ENCODE assay signal across 24 mouse cellular contexts in the genomic region with DNA sequence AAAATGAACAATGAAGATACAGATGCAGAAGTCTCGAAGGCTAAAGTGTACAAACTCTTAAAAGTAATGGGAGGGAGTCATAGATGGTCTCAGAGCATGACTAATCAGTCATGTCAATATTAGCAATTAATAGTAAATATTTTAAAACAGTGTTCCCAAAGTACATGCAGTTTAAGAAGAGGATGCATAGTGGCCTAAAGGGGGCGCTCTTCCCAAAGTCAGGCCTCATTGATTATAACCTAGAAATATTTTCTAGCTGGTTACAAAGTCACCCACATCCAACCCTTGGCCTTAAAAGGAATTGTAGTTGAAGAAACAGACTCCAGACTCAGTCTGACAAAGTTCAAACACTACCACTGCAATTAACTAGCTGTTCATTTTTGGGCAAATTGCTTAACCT. TPM values are rescaled to one million over a fixed set of nuclear protein-coding genes. Genes with fewer than 3 reads are reported as not detected.
A peak's percentile ranks its signal among the peaks of the same experiment; 100 is the strongest.
DNase-seq lines count a peak whose midpoint lies in the region; ATAC-seq and TF ChIP-seq lines count a peak whose summit lies in the region.
"Had no signal": no experiment of that assay in that cellular context is flagged by ENCODE, and none has a peak within 500 bp of the region (broad histone marks: within the 10 kb centered on the region; RNA-seq: fewer than 3 reads in every experiment).

No protein-coding gene starts in this region.

- H3K9ac ChIP-seq in intestine, postnatal 0 days (ENCODE audit: low read depth, low read length), result no peak overlapping the region
- no peak overlapping the region for H3K9ac ChIP-seq in intestine, embryonic 16.5 days (ENCODE audit: low read depth, low read length)
- no peak overlapping the region for H3K9ac ChIP-seq in lung, embryonic 14.5 days
- H3K9ac ChIP-seq: embryonic facial prominence, embryonic 12.5 days; forebrain, embryonic 15.5 days; heart, embryonic 15.5 days; hindbrain, embryonic 12.5 days; intestine, embryonic 15.5 days had no signal

- TF ChIP-seq CTCF in intestine, postnatal 0 days (IDR thresholded peaks at IDR 0.05; ENCODE audit: low read depth), result peak; percentile 47
- TF ChIP-seq CTCF in lung, embryonic 14.5 days (IDR thresholded peaks at IDR 0.05; ENCODE audit: low read depth), result peak; percentile 24; the same call in 1 of the 2 replicates
- TF ChIP-seq CTCF in E14TG2a.4 (conservative IDR thresholded peaks at IDR 0.05; ENCODE audit: low read length), result peak; percentile 42

- WGBS in intestine, postnatal 0 days, result 67% methylated on average over 2 of the region's 2 CpGs
- 64% methylated on average over 2 of the region's 2 CpGs for WGBS in intestine, embryonic 16.5 days
- WGBS in lung, embryonic 14.5 days, result 56% methylated on average over 2 of the region's 2 CpGs

- H3K4me2 ChIP-seq in intestine, postnatal 0 days (replicated peaks; ENCODE audit: low read depth), result no peak overlapping the region
- H3K4me2 ChIP-seq in intestine, embryonic 16.5 days (ENCODE audit: low read depth, low read length), result no peak overlapping the region
- H3K4me2 ChIP-seq in lung, embryonic 14.5 days, result no peak overlapping the region
- H3K4me2 ChIP-seq: embryonic facial prominence, embryonic 12.5 days; forebrain, embryonic 15.5 days; heart, embryonic 15.5 days; hindbrain, embryonic 12.5 days; intestine, embryonic 15.5 days had no signal

- no peak overlapping the region for H3K4me3 ChIP-seq in intestine, postnatal 0 days (ENCODE audit: low read depth, low read length)
- H3K4me3 ChIP-seq in intestine, embryonic 16.5 days (ENCODE audit: low read length), result no peak overlapping the region
- no peak overlapping the region for H3K4me3 ChIP-seq in lung, embryonic 14.5 days (ENCODE audit: low read depth, low read length)
- no peak overlapping the region for H3K4me3 ChIP-seq in E14TG2a.4 (replicated peaks; ENCODE audit: low read length)
- H3K4me3 ChIP-seq: embryonic facial prominence, embryonic 12.5 days; forebrain, embryonic 15.5 days; heart, embryonic 10.5 days; heart, embryonic 15.5 days; hindbrain, embryonic 12.5 days; intestine, embryonic 15.5 days had no signal

- H3K36me3 ChIP-seq in intestine, postnatal 0 days (ENCODE audit: control insufficient read depth, insufficient read depth), result no peaks in the 10 kb centered on the region
- no peaks in the 10 kb centered on the region for H3K36me3 ChIP-seq in intestine, embryonic 16.5 days (ENCODE audit: control insufficient read depth, insufficient read depth, low read length)
- no peaks in the 10 kb centered on the region for H3K36me3 ChIP-seq in lung, embryonic 14.5 days (ENCODE audit: insufficient read depth)
- H3K36me3 ChIP-seq in E14TG2a.4 (ENCODE audit: insufficient read depth, low read length), result no peaks in the 10 kb centered on the region
- H3K36me3 ChIP-seq: embryonic facial prominence, embryonic 12.5 days; forebrain, embryonic 15.5 days; heart, embryonic 10.5 days; heart, embryonic 15.5 days; hindbrain, embryonic 12.5 days; intestine, embryonic 15.5 days had no signal

- no peak for ATAC-seq in intestine, postnatal 0 days
- no peak for ATAC-seq in intestine, embryonic 16.5 days
- ATAC-seq in lung, embryonic 14.5 days (ENCODE audit: insufficient read depth), result no peak
- ATAC-seq: forebrain, embryonic 15.5 days; hindbrain, postnatal 0 days; midbrain, embryonic 16.5 days had no signal

- no peaks in the 10 kb centered on the region for H3K9me3 ChIP-seq in intestine, postnatal 0 days (ENCODE audit: control insufficient read depth)
- H3K9me3 ChIP-seq in intestine, embryonic 16.5 days (ENCODE audit: control insufficient read depth, low read length), result no peaks in the 10 kb centered on the region
- H3K9me3 ChIP-seq in lung, embryonic 14.5 days (ENCODE audit: low read depth, low read length), result no peaks in the 10 kb centered on the region
- no peaks in the 10 kb centered on the region for H3K9me3 ChIP-seq in E14TG2a.4 (ENCODE audit: low read length)
- H3K9me3 ChIP-seq: embryonic facial prominence, embryonic 12.5 days; forebrain, embryonic 15.5 days; heart, embryonic 10.5 days; heart, embryonic 15.5 days; hindbrain, embryonic 12.5 days; intestine, embryonic 15.5 days had no signal

- no peak for DNase-seq in lung, embryonic 14.5 days
- DNase-seq in lung, postnatal 4 days, result no peak
- DNase-seq in thymus, postnatal 36 days, result no peak
- DNase-seq: adrenal gland, postnatal 25 days; cerebellum, adult 11-12 months; cerebellum, adult 9-11 months; embryo, embryonic 11 days; gastrocnemius, postnatal 10 days; kidney, postnatal 36 days; layer of hippocampus, postnatal 36 days; liver; right cerebral cortex, postnatal 4 days had no signal

- no peak overlapping the region for H3K27ac ChIP-seq in intestine, postnatal 0 days (ENCODE audit: low read depth, low read length)
- H3K27ac ChIP-seq in intestine, embryonic 16.5 days (ENCODE audit: low read length), result no peak overlapping the region
- no peak overlapping the region for H3K27ac ChIP-seq in lung, embryonic 14.5 days (ENCODE audit: low read depth)
- H3K27ac ChIP-seq: forebrain, embryonic 15.5 days; heart, embryonic 10.5 days; heart, embryonic 15.5 days; hindbrain, embryonic 12.5 days; hindbrain, postnatal 0 days had no signal

- H3K4me1 ChIP-seq in intestine, postnatal 0 days (replicated peaks; ENCODE audit: control insufficient read depth, insufficient read depth, low read length), result no peaks in the 10 kb centered on the region
- peaks cover 8% of the 10 kb centered on the region for H3K4me1 ChIP-seq in intestine, embryonic 16.5 days (ENCODE audit: control insufficient read depth, insufficient read depth, low read length)
- 0 out of 2 replicates have a peak, but pooled peaks cover 4% of the 10 kb centered on the region for H3K4me1 ChIP-seq in lung, embryonic 14.5 days (ENCODE audit: insufficient read depth)
- peaks cover 39% of the 10 kb centered on the region for H3K4me1 ChIP-seq in E14TG2a.4 (replicated peaks; ENCODE audit: low read depth, low read length)

- H3K27me3 ChIP-seq in intestine, postnatal 0 days (replicated peaks; ENCODE audit: control insufficient read depth, insufficient read depth, low read length), result peaks cover 19% of the 10 kb centered on the region
- peaks cover 13% of the 10 kb centered on the region for H3K27me3 ChIP-seq in intestine, embryonic 16.5 days (replicated peaks; ENCODE audit: control insufficient read depth, insufficient read depth, low read length)
- peaks cover 21% of the 10 kb centered on the region for H3K27me3 ChIP-seq in lung, embryonic 14.5 days (ENCODE audit: insufficient read depth, low read length)
- H3K27me3 ChIP-seq in E14TG2a.4 (ENCODE audit: insufficient read depth, low read length), result peaks cover 47% of the 10 kb centered on the region

RNA-seq across cellular contexts. Expression of a gene that starts 12.5 kb away (rescaled TPM):
- polyA plus RNA-seq in intestine, postnatal 0 days (2015; fragmentation: Nextera tagmentation; extraction: Ambion mirVana), result 98.5 and 114 TPM in 2 replicates
- polyA plus RNA-seq in intestine, embryonic 16.5 days (2015; fragmentation: Nextera tagmentation; extraction: Ambion mirVana), result 13.2 and 17.4 TPM in 2 replicates
- 2.8 and 3.4 TPM in 2 replicates for polyA plus RNA-seq in lung, embryonic 14.5 days (2014; fragmentation: Nextera tagmentation; extraction: Ambion mirVana)

RNA-seq across cellular contexts. Expression of a gene that starts 20.4 kb away (rescaled TPM):
- polyA plus RNA-seq in intestine, postnatal 0 days (2015; fragmentation: Nextera tagmentation; extraction: Ambion mirVana), result 6.2 and 8.2 TPM in 2 replicates
- 24.3 and 29.2 TPM in 2 replicates for polyA plus RNA-seq in intestine, embryonic 16.5 days (2015; fragmentation: Nextera tagmentation; extraction: Ambion mirVana)
- polyA plus RNA-seq in lung, embryonic 14.5 days (2014; fragmentation: Nextera tagmentation; extraction: Ambion mirVana), result 0.70 TPM in 1 of 2 replicates, not detected in the other
- polyA plus RNA-seq: embryonic facial prominence, embryonic 12.5 days; hindbrain, embryonic 12.5 days; hindbrain, postnatal 0 days; midbrain, embryonic 16.5 days; neural tube, embryonic 11.5 days had no signal
